Mouse (Mus musculus): ENCODE results near the gene Notch3. TPM values are rescaled to one million over a fixed set of nuclear protein-coding genes. Genes with fewer than 3 reads are reported as not detected.

The Notch3 gene
- total RNA-seq, 1 experiment = 37.4 TPM

GRCm38 (mm10) chr17:32130506-32130905, 36.1 kb downstream of the Notch3 start:
- H3K9ac ChIP-seq (ENCODE audit: insufficient read depth, low read depth, low read length, poor library complexity, severe bottlenecking) = no peak overlapping the region
- H3K4me3 ChIP-seq (ENCODE audit: insufficient read depth in 1 of 2, low read depth in 1 of 2, low read length in 2 of 2, poor library complexity in 1 of 2, severe bottlenecking in 1 of 2) = no peak overlapping the region
- no peaks in the 10 kb centered on the region for H3K9me3 ChIP-seq (ENCODE audit: control insufficient read depth, insufficient read depth, low read depth, low read length)
- H3K27ac ChIP-seq (ENCODE audit: insufficient read depth, low read depth, low read length, poor library complexity, severe bottlenecking) = no peak overlapping the region
- no peak for DNase-seq (ENCODE audit: low read depth, low spot score)
- in situ Hi-C loops (cut with MboI; ENCODE audit: low sequenced_read_pairs in 2 of 2, unreplicated experiment in 2 of 2) = no loop called here
- H3K4me1 ChIP-seq (ENCODE audit: control insufficient read depth in 2 of 2, insufficient read depth in 2 of 2, low read length in 2 of 2, poor library complexity in 1 of 2) = peaks cover 4 to 19% of the 10 kb centered on the region in 2 experiments; a peak in 2 of 4 replicates
- H3K36me3 ChIP-seq (ENCODE audit: control insufficient read depth, insufficient read depth, low read length, poor library complexity, severe bottlenecking) = peaks cover 20% of the 10 kb centered on the region
- TF ChIP-seq CHD2 (IDR thresholded peaks at IDR 0.05; ENCODE audit: low read depth, low read length) (no peak), ZC3H11A (IDR thresholded peaks at IDR 0.05; ENCODE audit: borderline replicate concordance, low read depth, low read length) (no peak), HCFC1 (IDR thresholded peaks at IDR 0.05; ENCODE audit: borderline replicate concordance, insufficient read depth, low read length) (no peak), MAFK (IDR thresholded peaks at IDR 0.05; ENCODE audit: insufficient read depth, low read depth, low read length) (no peak), ZNF384 (IDR thresholded peaks at IDR 0.05; ENCODE audit: low read depth, low read length) (no peak)

GRCm38 (mm10) chr17:32127195-32127594, 39.5 kb downstream of the Notch3 start:
- TF ChIP-seq HCFC1 (IDR thresholded peaks at IDR 0.05; ENCODE audit: borderline replicate concordance, insufficient read depth, low read length) (no peak), ZNF384 (IDR thresholded peaks at IDR 0.05; ENCODE audit: low read depth, low read length) (no peak), CHD2 (IDR thresholded peaks at IDR 0.05; ENCODE audit: low read depth, low read length) (no peak), ZC3H11A (IDR thresholded peaks at IDR 0.05; ENCODE audit: borderline replicate concordance, low read depth, low read length) (no peak), MAFK (IDR thresholded peaks at IDR 0.05; ENCODE audit: insufficient read depth, low read depth, low read length) (no peak)
- H3K27ac ChIP-seq (ENCODE audit: insufficient read depth, low read depth, low read length, poor library complexity, severe bottlenecking) = no peak overlapping the region
- H3K9me3 ChIP-seq (ENCODE audit: control insufficient read depth, insufficient read depth, low read depth, low read length) = no peaks in the 10 kb centered on the region
- H3K36me3 ChIP-seq (ENCODE audit: control insufficient read depth, insufficient read depth, low read length, poor library complexity, severe bottlenecking) = peaks cover 20% of the 10 kb centered on the region; the same call in 1 of the 2 replicates
- DNase-seq (ENCODE audit: low read depth, low spot score) = no peak
- H3K9ac ChIP-seq (ENCODE audit: insufficient read depth, low read depth, low read length, poor library complexity, severe bottlenecking) = no peak overlapping the region
- H3K4me1 ChIP-seq (ENCODE audit: control insufficient read depth in 2 of 2, insufficient read depth in 2 of 2, low read length in 2 of 2, poor library complexity in 1 of 2) = peaks cover 4 to 20% of the 10 kb centered on the region in 2 experiments; a peak in 2 of 4 replicates
- no peak overlapping the region for H3K4me3 ChIP-seq (ENCODE audit: insufficient read depth in 1 of 2, low read depth in 1 of 2, low read length in 2 of 2, poor library complexity in 1 of 2, severe bottlenecking in 1 of 2)
- in situ Hi-C loops (cut with MboI; ENCODE audit: low sequenced_read_pairs in 2 of 2, unreplicated experiment in 2 of 2) = no loop called here

- Histone ChIP-seq H3K4me3 (ENCODE audit: insufficient read depth in 1 of 2, low read depth in 1 of 2, low read length in 2 of 2, poor library complexity in 1 of 2, severe bottlenecking in 1 of 2) (no peak overlapping the region), H3K27ac (ENCODE audit: insufficient read depth, low read depth, low read length, poor library complexity, severe bottlenecking) (no peak overlapping the region), H3K9ac (ENCODE audit: insufficient read depth, low read depth, low read length, poor library complexity, severe bottlenecking) (no peak overlapping the region), H3K4me1 (ENCODE audit: control insufficient read depth in 2 of 2, insufficient read depth in 2 of 2, low read length in 2 of 2, poor library complexity in 1 of 2) (peaks cover 6 to 24% of the 10 kb centered on the region in 2 experiments; a peak in 3 of 4 replicates), H3K9me3 (ENCODE audit: control insufficient read depth, insufficient read depth, low read depth, low read length) (no peaks in the 10 kb centered on the region), H3K36me3 (ENCODE audit: control insufficient read depth, insufficient read depth, low read length, poor library complexity, severe bottlenecking) (peaks cover 16% of the 10 kb centered on the region; the same call in 1 of the 2 replicates)
- no peak for TF ChIP-seq CHD2 (IDR thresholded peaks at IDR 0.05; ENCODE audit: low read depth, low read length)
- TF ChIP-seq ZC3H11A (IDR thresholded peaks at IDR 0.05; ENCODE audit: borderline replicate concordance, low read depth, low read length) = no peak
- no peak for TF ChIP-seq MAFK (IDR thresholded peaks at IDR 0.05; ENCODE audit: insufficient read depth, low read depth, low read length)
- no peak for TF ChIP-seq HCFC1 (IDR thresholded peaks at IDR 0.05; ENCODE audit: borderline replicate concordance, insufficient read depth, low read length)
- no peak for TF ChIP-seq ZNF384 (IDR thresholded peaks at IDR 0.05; ENCODE audit: low read depth, low read length)
- in situ Hi-C loops (cut with MboI; ENCODE audit: low sequenced_read_pairs in 2 of 2, unreplicated experiment in 2 of 2) = no loop called here
- DNase-seq (ENCODE audit: low read depth, low spot score) = no peak
These were observed 41.2 kb downstream of the Notch3 start for GRCm38 (mm10) chr17:32125407-32125806.

GRCm38 (mm10) chr17:32123545-32123944, 43.1 kb downstream of the Notch3 start:
- H3K9ac ChIP-seq (ENCODE audit: insufficient read depth, low read depth, low read length, poor library complexity, severe bottlenecking) = no peak overlapping the region
- in situ Hi-C loops (cut with MboI; ENCODE audit: low sequenced_read_pairs in 2 of 2, unreplicated experiment in 2 of 2) = no loop called here

More at GRCm38 (mm10) chr17:32123545-32123944, 43.1 kb downstream of the Notch3 start:
- Histone ChIP-seq H3K9me3 (ENCODE audit: control insufficient read depth, insufficient read depth, low read depth, low read length) (no peaks in the 10 kb centered on the region), H3K4me1 (ENCODE audit: control insufficient read depth in 2 of 2, insufficient read depth in 2 of 2, low read length in 2 of 2, poor library complexity in 1 of 2) (peaks cover 2 to 21% of the 10 kb centered on the region in 2 experiments; a peak in 2 of 4 replicates), H3K36me3 (ENCODE audit: control insufficient read depth, insufficient read depth, low read length, poor library complexity, severe bottlenecking) (peaks cover 14% of the 10 kb centered on the region; the same call in 1 of the 2 replicates), H3K4me3 (ENCODE audit: insufficient read depth in 1 of 2, low read depth in 1 of 2, low read length in 2 of 2, poor library complexity in 1 of 2, severe bottlenecking in 1 of 2) (no peak overlapping the region), H3K27ac (ENCODE audit: insufficient read depth, low read depth, low read length, poor library complexity, severe bottlenecking) (no peak overlapping the region)
- DNase-seq (ENCODE audit: low read depth, low spot score) = no peak
- TF ChIP-seq CHD2 (IDR thresholded peaks at IDR 0.05; ENCODE audit: low read depth, low read length) (no peak), ZNF384 (IDR thresholded peaks at IDR 0.05; ENCODE audit: low read depth, low read length) (no peak), MAFK (IDR thresholded peaks at IDR 0.05; ENCODE audit: insufficient read depth, low read depth, low read length) (no peak), HCFC1 (IDR thresholded peaks at IDR 0.05; ENCODE audit: borderline replicate concordance, insufficient read depth, low read length) (no peak), ZC3H11A (IDR thresholded peaks at IDR 0.05; ENCODE audit: borderline replicate concordance, low read depth, low read length) (no peak)

Measured in ES-E14 (cell line).